Mouse (Mus musculus) heart, embryonic 15.5 days (tissue): ENCODE measurements around the gene Ccnj. TPM values are rescaled to one million over a fixed set of nuclear protein-coding genes. Genes with fewer than 3 reads are reported as not detected.

Source experiments
- ATAC-seq: fragments of 200-750 bp; cut with Nextera tagmentation; replicated peaks from 2 replicates; pipeline ENCODE4 v1.8.0; 2017; ENCODE audit warnings: low read depth, moderate TSS enrichment; ENCODE audit not compliant: insufficient number of reproducible peaks, insufficient read depth, low FRiP score
- H3K27ac ChIP-seq: fragments of 300-500 bp; sonication (generic); 2 replicates; pipeline ENCODE4 v1.5.1; 2015; ENCODE audit warnings: mild to moderate bottlenecking, inconsistent platforms
- H3K27me3 ChIP-seq: fragments of 300-500 bp; sonication (generic); 2 replicates; pipeline ENCODE4 v1.6.1; 2015; ENCODE audit warnings: inconsistent platforms
- H3K36me3 ChIP-seq: fragments of 300-500 bp; sonication (generic); 2 replicates; pipeline ENCODE4 v1.6.1; 2015; ENCODE audit warnings: mild to moderate bottlenecking, inconsistent platforms
- H3K4me1 ChIP-seq: fragments of 300-500 bp; sonication (generic); replicated peaks from 2 replicates; pipeline ENCODE4 v1.6.1; 2015; ENCODE audit warnings: inconsistent platforms
- H3K4me2 ChIP-seq: fragments of 300-500 bp; sonication (generic); 2 replicates; pipeline ENCODE4 v1.6.1; 2015; ENCODE audit warnings: inconsistent platforms, mild to moderate bottlenecking, moderate library complexity
- H3K4me3 ChIP-seq: fragments of 300-500 bp; sonication (generic); 2 replicates; pipeline ENCODE4 v1.5.1; 2015; ENCODE audit warnings: mild to moderate bottlenecking, inconsistent platforms
- H3K9ac ChIP-seq: fragments of 300-500 bp; sonication (generic); 2 replicates; pipeline ENCODE4 v1.6.1; 2015; ENCODE audit warnings: mild to moderate bottlenecking, inconsistent platforms
- H3K9me3 ChIP-seq: fragments of 300-500 bp; sonication (generic); replicated peaks from 2 replicates; pipeline ENCODE4 v1.6.1; 2016; ENCODE audit warnings: inconsistent platforms
- whole genome bisulfite sequencing: fragments of 180-500 bp; shearing (Covaris S2); methylation state at CpG from one replicate; pipeline ENCODE4 v1.1.7; 2015; ENCODE audit warnings: mixed read lengths; 5-methylcytosine and 5-hydroxymethylcytosine counted together
- polyA plus RNA-seq: library from polyadenylated mRNA; unstranded; fragments of >200 nt; fragmentation: Nextera tagmentation; extraction: Ambion mirVana; gene quantifications from 2 replicates; pipeline ENCODE4 v1.2.1, GENCODE M21; 2015

The Ccnj gene
- polyA plus RNA-seq, 1 experiment from 2014 or later, result 5.5 TPM

DNA sequence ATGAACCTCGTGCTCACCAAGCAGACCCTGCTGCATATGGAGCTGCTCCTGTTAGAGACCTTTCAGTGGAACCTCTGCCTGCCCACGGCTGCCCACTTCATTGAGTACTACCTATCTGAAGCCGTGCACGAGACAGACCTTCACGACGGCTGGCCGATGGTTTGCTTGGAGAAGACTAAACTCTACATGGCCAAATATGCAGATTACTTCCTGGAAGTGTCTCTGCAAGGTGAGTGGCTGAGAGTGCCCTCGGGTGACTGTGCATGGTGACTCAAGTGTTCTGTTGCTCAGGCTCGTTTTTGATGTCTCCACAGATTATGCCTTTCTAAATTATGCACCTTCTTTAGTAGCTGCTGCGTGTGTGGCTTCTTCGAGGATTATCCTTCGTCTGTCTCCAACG is 13.7 kb downstream of the Ccnj start:
- Histone ChIP-seq H3K4me3 (no peak overlapping the region), H3K36me3 (peaks cover 28% of the 10 kb centered on the region), H3K4me1 (peaks cover 2% of the 10 kb centered on the region; the same call in 1 of the 2 replicates), H3K27ac (no peak overlapping the region), H3K4me2 (no peak overlapping the region), H3K9me3 (no peaks in the 10 kb centered on the region), H3K27me3 (no peaks in the 10 kb centered on the region), H3K9ac (no peak overlapping the region)
- ATAC-seq, result no peak
- 87% methylated on average over 13 of the region's 13 CpGs for WGBS

DNA sequence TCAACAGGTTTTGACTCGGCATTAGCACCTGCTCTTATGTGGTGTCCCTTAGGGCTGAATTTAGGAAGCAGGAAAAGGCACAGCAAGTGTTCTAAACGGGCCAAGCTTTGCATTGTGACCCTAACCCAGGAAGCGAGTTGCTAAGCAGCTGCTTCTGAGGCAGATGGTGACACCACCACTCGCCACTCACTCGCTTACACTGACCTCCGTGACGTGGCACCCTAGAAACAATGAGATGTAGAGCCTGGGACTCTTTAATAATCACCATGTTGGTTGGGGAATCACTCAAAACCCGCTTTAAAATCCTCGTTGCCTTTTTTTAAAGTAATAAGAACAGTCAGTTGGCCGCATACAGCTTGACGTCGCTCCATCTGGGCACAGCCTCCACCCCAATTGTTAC is 18.3 kb downstream of the Ccnj start:
- H3K9ac ChIP-seq, result no peak overlapping the region
- H3K4me2 ChIP-seq, result no peak overlapping the region
- no peaks in the 10 kb centered on the region for H3K4me1 ChIP-seq
- peaks cover 28% of the 10 kb centered on the region for H3K36me3 ChIP-seq
- H3K4me3 ChIP-seq, result no peak overlapping the region
- H3K27me3 ChIP-seq, result no peaks in the 10 kb centered on the region
- H3K27ac ChIP-seq, result no peak overlapping the region
- no peaks in the 10 kb centered on the region for H3K9me3 ChIP-seq
- 84% methylated on average over 12 of the region's 12 CpGs for WGBS
- no peak for ATAC-seq

DNA sequence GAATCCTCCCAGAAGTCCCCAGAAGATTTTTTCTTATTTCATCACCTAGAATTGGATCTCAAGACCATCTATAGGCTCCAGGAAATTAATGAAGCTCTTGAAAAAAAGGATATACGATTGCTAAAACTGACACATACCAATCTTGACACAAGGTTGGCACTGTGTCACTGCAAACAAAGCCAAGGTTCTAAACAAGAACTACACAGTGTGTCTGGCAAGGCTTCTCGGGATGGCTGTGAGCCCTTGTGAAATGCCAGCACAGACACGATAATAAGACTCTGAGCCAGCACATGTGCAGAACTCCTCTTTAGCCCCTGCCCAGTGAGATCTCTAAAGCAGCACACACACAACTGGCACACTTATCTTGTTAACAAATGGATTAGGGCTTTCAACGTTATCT is 28.5 kb downstream of the Ccnj start:
- H3K9ac ChIP-seq, result no peak overlapping the region
- no peaks in the 10 kb centered on the region for H3K9me3 ChIP-seq
- peaks cover 8% of the 10 kb centered on the region for H3K4me1 ChIP-seq
- no peak overlapping the region for H3K4me3 ChIP-seq
- no peak for ATAC-seq
- no peak overlapping the region for H3K4me2 ChIP-seq
- WGBS, result 23% methylated on average over 4 of the region's 4 CpGs
- H3K27ac ChIP-seq, result peak overlapping the region; percentile 4; the same call in 1 of the 2 replicates
- H3K36me3 ChIP-seq, result no peaks in the 10 kb centered on the region
- no peaks in the 10 kb centered on the region; the same call in 1 of the 2 replicates for H3K27me3 ChIP-seq

DNA sequence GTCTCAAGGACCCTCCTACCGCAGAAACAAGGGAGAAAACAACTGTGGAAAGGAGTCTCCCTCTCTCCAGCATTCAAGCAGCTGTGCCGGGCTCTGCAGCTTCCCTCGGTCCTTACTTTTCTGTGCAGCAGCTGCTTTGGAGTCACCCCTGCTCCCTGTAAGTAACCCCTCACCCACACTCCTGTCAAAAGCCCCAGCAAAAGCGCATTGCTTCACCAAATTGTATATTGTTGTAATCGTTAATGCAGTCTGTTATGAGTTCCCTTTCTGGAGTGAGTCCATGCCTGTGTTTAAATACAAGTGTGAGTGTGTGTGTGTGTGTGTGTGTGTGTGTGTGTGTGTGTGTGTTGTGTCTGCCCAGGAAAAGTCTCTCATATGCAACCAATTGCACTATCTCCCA is 37.2 kb downstream of the Ccnj start:
- peaks cover 28% of the 10 kb centered on the region for H3K27me3 ChIP-seq
- H3K4me3 ChIP-seq, result no peak overlapping the region
- ATAC-seq, result no peak
- no peak overlapping the region for H3K9ac ChIP-seq
- WGBS, result 27% methylated on average over 5 of the region's 5 CpGs
- H3K9me3 ChIP-seq, result no peaks in the 10 kb centered on the region
- H3K36me3 ChIP-seq, result no peaks in the 10 kb centered on the region
- peaks cover 4% of the 10 kb centered on the region; the same call in 1 of the 2 replicates for H3K4me1 ChIP-seq
- H3K27ac ChIP-seq, result no peak overlapping the region
- H3K4me2 ChIP-seq, result no peak overlapping the region

DNA sequence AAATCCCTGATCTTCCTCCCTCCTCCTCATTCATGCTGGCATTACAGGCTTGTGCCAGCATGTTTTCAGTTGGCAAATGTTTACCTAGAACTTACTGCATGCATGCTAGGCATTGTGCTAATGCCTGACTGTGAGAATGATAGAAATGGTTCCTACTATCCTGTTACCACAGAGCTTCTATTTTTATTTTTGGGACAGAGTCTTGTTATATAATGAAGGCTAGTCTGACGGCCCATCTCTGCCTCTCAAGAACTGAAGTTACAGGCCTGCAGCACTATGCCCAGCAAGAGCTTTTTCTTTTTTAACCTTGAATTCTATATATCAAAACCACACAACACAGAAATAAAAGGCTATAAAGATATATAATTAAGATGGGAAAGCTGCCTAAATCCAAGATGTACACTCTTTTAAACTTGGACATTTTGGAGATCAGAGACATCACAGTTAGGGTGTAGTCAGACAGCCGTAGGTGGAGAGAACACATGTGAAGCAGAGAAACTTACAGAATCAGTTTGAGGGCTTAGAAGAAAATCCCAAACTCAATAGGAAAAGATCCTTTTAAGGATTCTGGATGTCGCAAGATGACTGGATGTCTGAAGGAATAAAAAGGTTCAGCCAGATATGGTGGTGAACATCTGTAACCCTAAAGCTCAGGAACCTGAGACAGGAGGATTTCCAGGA is 38.5 kb downstream of the Ccnj start:
- Histone ChIP-seq H3K9ac (no peak overlapping the region), H3K4me3 (no peak overlapping the region), H3K4me2 (no peak overlapping the region), H3K36me3 (no peaks in the 10 kb centered on the region), H3K4me1 (peaks cover 4% of the 10 kb centered on the region; the same call in 1 of the 2 replicates), H3K9me3 (no peaks in the 10 kb centered on the region), H3K27ac (no peak overlapping the region), H3K27me3 (peaks cover 35% of the 10 kb centered on the region)
- ATAC-seq, result no peak
- 88% methylated on average over 3 of the region's 3 CpGs for WGBS

DNA sequence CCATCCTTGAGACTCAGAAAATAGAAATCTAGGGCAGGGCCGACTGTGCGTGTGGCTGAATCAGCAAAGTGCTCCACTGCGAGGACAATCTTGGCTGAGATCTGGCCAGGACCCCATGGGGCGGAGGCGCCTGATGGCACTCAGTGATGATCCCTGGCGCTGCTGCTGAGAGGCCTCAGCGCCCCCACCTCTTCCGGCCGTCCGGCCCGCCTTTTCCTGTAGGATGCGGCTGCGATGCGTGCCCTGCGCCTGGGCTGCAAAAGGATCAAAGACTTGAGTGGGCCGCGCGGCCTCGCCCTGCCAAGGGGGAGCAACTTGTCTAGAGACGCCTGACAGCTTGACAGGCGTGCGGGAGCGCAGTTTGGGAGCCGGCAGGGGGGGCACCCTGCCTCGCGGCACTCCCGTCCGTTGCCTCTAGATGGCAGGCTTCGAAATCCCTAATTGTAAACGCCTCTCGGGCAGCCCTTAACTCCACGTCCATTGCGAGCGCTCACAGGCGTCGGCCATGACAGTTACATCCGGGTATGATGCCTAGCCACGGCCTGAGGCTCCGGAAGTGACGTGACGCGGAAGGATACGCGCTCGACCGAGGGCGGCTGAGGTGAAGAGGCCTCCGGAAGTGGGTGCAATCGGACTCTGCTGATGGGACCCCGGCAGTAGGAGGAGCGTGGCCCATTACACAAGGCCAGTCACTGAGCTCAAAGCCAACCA is 42.0 kb downstream of the Ccnj start:
- peak overlapping the region; percentile 84 for H3K4me2 ChIP-seq

DNA sequence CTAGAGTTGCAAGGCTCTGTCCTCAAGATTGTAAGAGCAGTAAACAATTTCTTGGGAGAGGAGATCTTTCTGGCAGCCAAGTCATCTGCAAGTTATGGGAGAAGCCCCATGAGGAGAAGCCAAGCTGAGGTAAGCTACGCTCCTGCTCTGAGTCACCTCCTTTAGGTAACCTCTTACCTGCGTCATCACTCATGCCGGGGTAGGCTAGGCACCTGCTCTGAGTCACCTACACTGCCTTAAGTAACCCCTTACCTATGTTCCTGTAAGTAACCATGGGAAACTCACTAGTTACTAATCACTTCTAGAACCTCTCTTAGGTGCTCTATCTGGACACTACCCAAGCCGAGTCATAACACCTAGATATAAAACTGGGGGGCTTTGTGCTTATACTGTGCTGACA is 50.6 kb downstream of the Ccnj start:
- H3K27ac ChIP-seq, result no peak overlapping the region
- H3K9me3 ChIP-seq, result no peaks in the 10 kb centered on the region
- no peak overlapping the region for H3K4me2 ChIP-seq
- H3K27me3 ChIP-seq, result peaks cover 81% of the 10 kb centered on the region
- no peak overlapping the region for H3K9ac ChIP-seq
- no peak for ATAC-seq
- 79% methylated on average over 4 of the region's 4 CpGs for WGBS
- no peaks in the 10 kb centered on the region for H3K4me1 ChIP-seq
- no peak overlapping the region for H3K4me3 ChIP-seq
- no peaks in the 10 kb centered on the region for H3K36me3 ChIP-seq

More for the DNA sequence above, 42.0 kb downstream of the Ccnj start:
- ATAC-seq, result peak; percentile 93
- 0 out of 2 replicates have a peak overlapping the region, but pooled peaks have one; percentile 39 for H3K9ac ChIP-seq
- WGBS, result 2% methylated on average over 51 of the region's 51 CpGs
- H3K4me1 ChIP-seq, result peaks cover 4% of the 10 kb centered on the region; the same call in 1 of the 2 replicates
- H3K9me3 ChIP-seq, result no peaks in the 10 kb centered on the region
- peak overlapping the region; percentile 65 for H3K27ac ChIP-seq
- H3K4me3 ChIP-seq, result peak overlapping the region; percentile 58
- peaks cover 52% of the 10 kb centered on the region for H3K27me3 ChIP-seq
- no peaks in the 10 kb centered on the region for H3K36me3 ChIP-seq

DNA sequence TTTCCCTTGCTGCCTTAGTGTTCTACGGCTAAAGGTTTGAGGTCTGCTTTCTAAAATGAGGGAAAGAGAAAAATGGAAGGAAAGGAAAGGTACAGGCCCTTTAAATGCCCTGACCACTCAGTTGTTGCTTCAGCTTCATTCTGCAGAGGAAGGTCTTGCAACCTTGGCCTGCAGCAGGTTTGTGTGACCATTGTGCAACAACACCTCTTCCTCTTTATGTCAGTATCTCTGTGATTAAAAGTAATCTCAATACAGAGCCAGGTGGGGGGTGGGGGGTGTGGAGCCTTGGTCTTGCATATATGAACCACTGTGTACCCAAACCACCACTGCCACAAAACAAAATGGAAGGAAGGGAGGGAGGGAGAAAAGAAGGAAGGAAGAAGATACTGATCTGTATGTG is 57.8 kb downstream of the Ccnj start:
- Histone ChIP-seq H3K27me3 (peaks cover 68% of the 10 kb centered on the region), H3K9me3 (no peaks in the 10 kb centered on the region), H3K4me2 (no peak overlapping the region), H3K9ac (no peak overlapping the region), H3K36me3 (no peaks in the 10 kb centered on the region), H3K4me1 (no peaks in the 10 kb centered on the region), H3K4me3 (no peak overlapping the region), H3K27ac (no peak overlapping the region)
- ATAC-seq, result no peak
- 78% methylated on average over 1 of the region's 1 CpGs for WGBS

DNA sequence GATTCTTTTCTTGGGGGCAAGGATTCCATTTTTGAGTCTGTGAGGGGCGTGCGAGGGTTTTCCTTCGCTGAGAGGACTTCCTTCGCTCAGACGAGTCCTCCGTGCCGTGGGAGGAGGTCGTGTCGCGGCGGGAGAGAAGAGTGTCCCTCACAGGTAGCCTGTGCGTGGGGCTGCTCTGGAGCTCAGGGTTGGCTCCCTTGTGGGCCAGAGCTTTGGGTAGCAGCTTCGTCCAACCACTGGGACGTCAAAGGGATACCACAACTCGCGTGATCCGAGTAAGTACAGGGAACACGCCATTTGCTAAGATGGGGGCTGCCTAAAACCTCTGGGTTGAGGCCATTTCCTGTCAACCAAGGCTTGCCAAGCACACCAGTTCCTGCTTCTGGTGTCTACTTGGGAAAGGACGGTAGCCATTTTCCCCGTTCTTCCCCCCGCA is 63.0 kb downstream of the Ccnj start:
- peak overlapping the region; percentile 84 for H3K4me3 ChIP-seq
- 49% methylated on average over 21 of the region's 21 CpGs for WGBS
- no peaks in the 10 kb centered on the region; the same call in 1 of the 2 replicates for H3K36me3 ChIP-seq
- ATAC-seq, result peak; percentile 22; the same call in 1 of the 2 replicates
- no peaks in the 10 kb centered on the region for H3K4me1 ChIP-seq
- peaks cover 33% of the 10 kb centered on the region for H3K27me3 ChIP-seq
- H3K9ac ChIP-seq, result peak overlapping the region; percentile 70; the same call in 1 of the 2 replicates
- H3K4me2 ChIP-seq, result peak overlapping the region; percentile 82
- H3K9me3 ChIP-seq, result no peaks in the 10 kb centered on the region
- peak overlapping the region; percentile 86 for H3K27ac ChIP-seq

DNA sequence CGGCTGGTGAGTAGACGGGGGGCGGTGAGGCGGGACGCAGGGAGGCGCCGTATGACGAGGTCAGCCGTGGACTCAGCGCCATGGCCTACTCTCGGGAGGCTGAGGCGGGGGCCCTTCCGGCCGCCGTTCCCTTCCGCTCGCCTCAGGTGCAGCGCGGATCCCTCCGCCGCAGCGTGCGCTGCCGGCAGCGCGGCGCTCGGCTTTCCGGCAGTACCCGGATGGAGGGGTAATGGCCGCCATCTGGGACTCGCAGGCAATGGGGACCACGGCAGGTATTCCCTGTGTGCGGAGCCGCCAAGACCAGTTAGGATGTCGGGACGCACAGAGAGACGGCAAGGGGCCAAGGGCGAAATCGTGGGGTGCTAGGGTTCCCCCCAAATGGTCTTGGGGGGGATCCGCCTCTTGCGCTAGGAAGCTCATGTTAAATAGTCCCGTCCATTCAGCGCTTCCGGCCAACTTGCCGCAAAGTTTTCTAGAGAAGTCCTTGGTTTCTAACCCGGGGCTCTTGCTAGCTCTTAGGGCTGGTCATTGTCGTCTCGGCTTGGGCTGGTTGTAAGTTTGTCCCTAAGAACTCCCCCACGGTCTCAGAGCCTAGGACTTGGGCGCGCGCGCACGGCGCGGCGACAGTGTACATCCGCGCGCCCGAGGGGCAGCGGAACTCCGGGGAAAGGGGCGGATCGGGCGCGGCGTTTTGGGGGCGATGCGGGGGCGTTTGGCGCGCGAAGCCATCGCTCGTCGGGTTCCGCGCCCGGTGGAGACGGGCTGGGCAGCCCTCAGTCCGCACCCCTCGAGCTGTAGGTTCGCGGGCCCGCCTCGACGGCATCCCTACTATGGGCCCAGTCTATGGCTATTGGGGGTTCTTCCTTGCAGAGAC is 63.7 kb downstream of the Ccnj start, which contains the start of gene Zfp518a:
Gene Zfp518a, plus strand, starts transcription at position 187 of the 874 bp plus-strand sequence.
- H3K9ac ChIP-seq, result peak within 1 kb of the TSS; percentile 70
- ATAC-seq, result peak; percentile 88
- WGBS, result under 1% methylated on average over 89 of the region's 89 CpGs

DNA sequence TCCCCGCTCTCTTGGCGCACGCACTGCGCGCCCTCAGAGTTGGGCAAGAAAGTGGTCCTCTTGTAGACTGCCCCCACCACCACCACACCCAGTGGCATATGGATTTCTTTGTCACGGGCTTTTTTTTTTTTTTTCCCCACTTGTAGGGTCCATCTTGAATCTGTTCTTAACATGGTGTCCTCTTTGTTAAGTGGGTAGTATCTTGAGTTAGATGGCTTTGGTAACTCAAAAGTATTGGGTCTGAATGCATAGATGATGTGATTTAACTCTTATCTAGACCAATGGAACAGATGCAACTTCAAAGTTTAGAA is 64.3 kb downstream of the Ccnj start:
- no peaks in the 10 kb centered on the region for H3K9me3 ChIP-seq
- no peaks in the 10 kb centered on the region for H3K4me1 ChIP-seq
- WGBS, result 1% methylated on average over 6 of the region's 6 CpGs
- peaks cover 27% of the 10 kb centered on the region for H3K27me3 ChIP-seq
- peak overlapping the region; percentile 84 for H3K4me3 ChIP-seq
- peak overlapping the region; percentile 82 for H3K4me2 ChIP-seq
- H3K36me3 ChIP-seq, result no peaks in the 10 kb centered on the region; the same call in 1 of the 2 replicates
- H3K27ac ChIP-seq, result peak overlapping the region; percentile 86; the same call in 1 of the 2 replicates
- H3K9ac ChIP-seq, result peak overlapping the region; percentile 70
- no peak for ATAC-seq

More for the DNA sequence above, 63.7 kb downstream of the Ccnj start, which contains the start of gene Zfp518a:
- Histone ChIP-seq H3K36me3 (no peaks in the 10 kb centered on the region; the same call in 1 of the 2 replicates), H3K4me1 (no peaks in the 10 kb centered on the region), H3K27me3 (peaks cover 31% of the 10 kb centered on the region), H3K4me2 (peak within 1 kb of the TSS; percentile 82), H3K4me3 (peak within 1 kb of the TSS; percentile 84), H3K27ac (peak within 1 kb of the TSS; percentile 86), H3K9me3 (no peaks in the 10 kb centered on the region)
